Mouse (Mus musculus) left cerebral cortex, adult 11 months (tissue): ENCODE measurements around the gene Dalrd3.

Source experiments
- DNase-seq: peaks from one replicate; pipeline ENCODE4 v3.0.0; 2022; ENCODE audit warnings: low spot score

The Dalrd3 gene

DNA sequence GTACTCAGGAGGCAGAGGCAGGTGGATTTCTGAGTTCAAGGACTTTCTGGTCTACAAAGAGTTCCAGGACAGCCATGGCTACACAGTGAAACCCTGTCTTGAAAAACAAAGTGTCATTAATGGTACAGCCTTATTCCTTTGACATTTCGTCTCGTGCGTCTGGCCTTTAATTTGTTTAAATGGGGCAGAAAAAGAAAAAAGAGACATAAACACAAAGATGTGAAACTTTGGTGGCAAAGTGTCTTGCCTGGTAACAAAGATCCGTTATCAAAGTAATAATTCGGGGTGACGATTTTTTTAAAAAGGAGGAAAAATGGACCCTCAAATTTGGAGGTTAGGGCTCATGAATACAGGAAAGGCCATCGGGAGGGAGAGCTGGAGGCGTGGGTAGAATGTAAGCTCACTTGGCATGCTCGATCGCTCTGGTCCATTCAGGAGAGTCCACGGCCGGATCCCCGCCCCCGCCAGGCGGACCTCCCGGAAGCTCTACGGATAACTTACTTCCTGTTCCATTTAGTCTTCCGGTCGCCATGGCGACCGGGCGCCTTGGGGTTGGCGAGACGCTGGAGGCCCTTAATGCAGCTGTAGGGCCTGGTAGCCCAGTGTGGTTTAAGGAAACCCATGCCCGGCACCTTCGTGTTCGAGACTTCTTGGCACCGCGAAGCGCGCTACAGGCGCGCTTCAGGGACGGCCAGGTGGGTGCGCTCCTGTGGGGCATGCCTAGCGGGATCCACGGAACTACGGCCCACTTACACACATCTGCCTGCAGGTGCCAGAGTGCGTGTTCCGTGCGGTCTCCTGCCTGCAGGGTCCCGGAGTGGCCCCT lies at the start of gene Dalrd3:
Gene Dalrd3 (plus strand): TSS at position 506 of the 826 bp plus-strand sequence.
- DNase-seq: peak; percentile 89

DNA sequence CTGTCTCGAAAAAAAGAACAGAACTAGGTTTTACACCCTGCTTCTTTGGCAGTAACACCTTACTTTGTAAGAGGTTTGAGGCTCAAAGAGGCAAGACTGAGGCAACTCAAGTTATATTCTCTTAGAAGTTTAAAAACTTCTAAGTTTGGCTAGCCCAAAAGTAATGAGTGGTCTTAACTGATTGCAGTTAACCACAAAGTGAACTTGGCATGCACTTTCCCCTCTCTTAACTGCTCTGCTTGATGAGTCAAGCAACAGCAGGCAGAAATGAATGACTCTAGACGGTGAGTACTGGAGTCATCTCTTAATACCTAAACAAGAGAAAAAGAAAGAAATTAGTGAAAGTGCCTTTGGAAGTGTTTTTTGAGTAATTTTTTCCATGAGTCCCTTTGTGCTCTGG lies 48.1 kb upstream of the Dalrd3 start:
- no peak for DNase-seq

DNA sequence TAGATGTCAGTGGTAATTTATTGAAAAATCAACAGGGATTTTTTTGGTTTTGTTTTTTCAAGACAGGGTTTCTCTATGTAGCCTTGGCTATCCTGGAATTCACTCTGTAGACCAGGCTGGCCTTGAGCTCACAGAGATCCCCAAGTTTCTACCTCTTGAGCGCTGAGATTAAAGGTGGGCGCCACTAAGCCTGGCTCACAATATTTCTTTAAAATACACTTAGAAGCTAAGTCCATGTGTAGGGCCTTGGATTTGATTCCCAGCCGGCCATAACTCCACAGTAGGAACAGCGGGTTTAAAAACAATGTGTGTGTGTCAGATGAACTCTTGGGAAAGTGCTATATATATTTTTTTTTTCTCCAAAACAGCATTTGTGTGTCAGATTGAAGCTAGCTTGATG lies 46.3 kb upstream of the Dalrd3 start:
- DNase-seq: no peak

DNA sequence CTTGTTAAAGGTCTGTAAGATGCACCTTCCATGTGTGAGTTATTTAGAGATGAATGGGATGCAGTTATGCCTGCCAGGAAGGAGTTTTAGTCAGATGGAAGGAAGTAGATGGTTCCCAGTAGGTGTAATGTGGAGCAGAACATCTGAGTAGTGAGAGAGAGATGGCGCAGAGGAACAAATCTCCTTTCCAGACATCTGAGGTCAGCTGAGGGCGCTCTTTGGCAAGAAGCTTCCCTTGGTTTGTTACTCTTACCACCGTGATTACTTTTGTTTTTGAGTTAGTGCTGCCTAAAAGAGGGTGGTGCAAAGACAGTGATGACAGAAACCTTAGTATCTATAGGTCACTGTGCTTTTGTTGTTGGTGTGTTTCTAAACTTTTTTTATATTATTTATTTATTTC lies 44.3 kb upstream of the Dalrd3 start:
- DNase-seq: no peak

DNA sequence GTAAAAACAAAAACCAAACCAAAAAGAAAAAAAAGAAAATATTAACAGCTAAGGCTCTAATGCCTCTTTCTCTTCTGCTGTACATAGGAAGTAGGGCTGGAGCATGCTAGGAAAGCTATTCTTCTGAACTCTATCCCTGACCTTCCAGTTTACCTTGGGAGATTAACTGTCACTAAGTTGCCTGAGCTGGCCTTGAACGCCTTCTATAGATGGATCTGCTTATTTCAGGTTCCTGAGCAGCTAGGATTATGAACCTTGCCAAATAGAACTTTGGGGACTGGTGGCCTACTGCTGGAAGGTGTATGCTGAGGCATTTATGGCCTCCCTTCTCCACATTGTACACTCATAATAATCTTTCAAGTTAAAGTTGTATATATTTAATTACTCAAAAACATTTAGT lies 38.7 kb upstream of the Dalrd3 start:
- DNase-seq: no peak

DNA sequence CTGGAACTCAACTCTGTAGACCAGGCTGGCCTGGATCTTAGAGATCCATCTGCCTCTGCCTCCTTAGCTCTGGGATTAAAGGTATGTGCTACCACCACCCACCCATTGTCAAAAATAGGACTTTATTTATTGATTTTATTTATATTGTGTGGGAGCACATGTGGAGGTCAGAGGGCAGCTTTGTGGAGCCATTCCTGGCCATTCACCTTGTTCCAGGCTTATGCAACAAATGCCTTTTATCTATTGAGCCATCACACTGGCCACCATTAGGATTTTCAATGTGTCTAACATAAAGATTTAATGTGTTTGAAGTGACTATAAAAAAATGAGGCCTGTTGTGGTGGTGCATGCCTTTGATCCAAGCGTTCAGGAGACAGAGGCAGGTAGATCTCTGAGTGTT lies 38.2 kb upstream of the Dalrd3 start:
- DNase-seq: no peak

DNA sequence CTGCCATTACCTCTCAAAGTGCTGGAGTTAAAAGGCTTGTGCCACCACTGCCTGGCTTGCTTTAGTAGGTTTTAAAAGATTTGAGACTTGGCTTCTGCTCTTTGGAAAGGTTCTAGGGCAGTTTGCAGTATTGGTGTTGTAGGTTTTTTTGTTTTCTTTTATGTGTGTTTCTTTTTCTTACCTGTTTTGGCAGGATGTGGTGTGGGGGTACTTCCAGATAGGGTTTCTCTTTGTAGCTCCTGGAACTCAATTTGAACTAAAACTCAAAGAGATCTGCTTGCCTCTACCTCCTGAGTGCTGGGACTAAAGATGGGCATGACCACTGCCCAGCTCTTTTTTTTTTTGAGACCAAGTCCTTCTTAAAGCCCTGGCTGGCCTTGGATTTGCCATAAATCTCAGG lies 28.8 kb upstream of the Dalrd3 start:
- DNase-seq: no peak

DNA sequence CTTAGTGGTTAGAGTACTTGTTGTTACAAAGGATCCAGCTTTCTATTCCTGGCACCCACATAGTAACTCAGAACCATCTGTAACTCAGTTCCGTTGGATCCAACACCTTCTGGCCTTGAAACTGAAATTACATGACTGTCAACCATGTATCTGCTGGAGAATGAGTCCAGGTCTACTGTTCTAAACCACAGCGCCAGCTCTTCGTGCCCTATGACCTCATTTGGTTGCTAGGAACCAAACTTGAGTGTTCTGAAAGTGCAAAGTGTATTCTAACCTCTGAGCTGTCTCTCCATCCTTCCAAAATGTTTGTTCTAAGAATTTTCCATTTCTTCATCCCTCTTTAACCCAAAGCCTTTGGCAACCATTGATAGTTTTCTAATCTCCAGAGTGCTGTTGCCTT lies 23.7 kb upstream of the Dalrd3 start:
- no peak for DNase-seq

DNA sequence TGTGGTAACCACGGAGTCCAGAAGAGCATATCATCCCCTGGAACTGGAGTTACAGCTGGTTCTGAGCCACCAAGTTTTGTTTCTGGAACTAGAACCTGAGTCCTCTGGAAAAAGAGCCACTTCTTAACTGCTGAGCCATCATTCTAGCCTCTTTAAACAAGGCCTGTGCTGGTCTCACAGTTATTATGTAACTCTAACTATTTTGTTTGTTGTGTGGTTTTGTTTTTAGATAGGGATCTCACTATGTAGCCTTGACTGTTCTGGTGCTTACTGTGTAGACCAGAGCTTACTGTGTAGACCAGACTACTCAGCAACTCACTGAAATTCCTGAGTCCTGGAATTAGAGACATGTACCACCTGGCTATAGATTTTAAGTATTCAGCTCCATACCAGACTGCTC lies 22.8 kb upstream of the Dalrd3 start:
- no peak for DNase-seq

DNA sequence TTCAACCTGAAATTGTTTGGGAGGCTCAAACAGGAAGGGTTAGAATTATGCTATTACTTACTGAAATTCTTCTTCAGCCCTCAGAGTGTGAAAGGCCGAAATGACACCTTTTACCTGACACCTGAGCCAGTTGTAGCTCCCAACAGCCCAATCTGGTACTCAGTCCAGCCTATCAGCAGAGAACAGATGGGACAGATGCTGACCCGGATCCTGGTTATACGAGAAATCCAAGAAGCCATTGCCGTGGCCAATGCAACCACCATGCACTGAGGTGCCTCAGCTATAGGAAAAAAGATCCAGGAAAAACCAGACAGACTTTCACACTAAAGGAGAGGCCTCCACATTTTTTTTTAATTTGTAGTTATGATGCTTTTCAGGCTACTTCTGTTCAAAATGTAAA lies 10.5 kb upstream of the Dalrd3 start:
- DNase-seq: no peak

DNA sequence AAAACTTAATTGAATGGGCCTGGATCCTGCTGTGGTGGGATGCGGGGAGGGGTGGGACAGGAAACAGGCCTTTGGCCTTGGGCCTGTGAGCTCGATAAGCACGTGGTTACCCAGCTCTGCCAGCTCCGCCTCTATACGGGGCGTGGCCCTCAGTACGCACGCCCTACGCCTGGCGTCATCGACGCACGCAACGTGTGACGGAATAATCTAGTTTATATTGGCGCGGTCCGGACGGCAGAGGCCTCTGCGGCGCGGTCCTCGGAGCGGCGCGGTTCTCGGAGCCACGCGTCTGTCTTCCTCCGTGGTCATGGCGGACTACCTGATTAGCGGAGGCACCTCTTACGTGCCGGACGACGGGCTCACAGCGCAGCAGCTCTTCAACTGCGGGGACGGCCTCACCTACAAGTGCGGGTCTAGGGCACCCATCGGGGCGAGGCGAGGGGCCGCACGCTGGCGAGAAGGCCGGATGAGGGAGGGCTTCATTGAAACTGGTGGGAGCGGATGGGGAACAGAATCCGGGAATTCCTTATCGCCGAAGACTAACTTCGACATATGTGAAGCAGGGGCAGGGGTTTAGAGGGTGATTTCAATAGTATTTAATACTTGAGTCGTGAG lies 9.4 kb upstream of the Dalrd3 start, which contains the start of gene Impdh2:
Gene Impdh2 (plus strand): TSS at position 60 of the 615 bp plus-strand sequence.
- DNase-seq: peak; percentile 92

DNA sequence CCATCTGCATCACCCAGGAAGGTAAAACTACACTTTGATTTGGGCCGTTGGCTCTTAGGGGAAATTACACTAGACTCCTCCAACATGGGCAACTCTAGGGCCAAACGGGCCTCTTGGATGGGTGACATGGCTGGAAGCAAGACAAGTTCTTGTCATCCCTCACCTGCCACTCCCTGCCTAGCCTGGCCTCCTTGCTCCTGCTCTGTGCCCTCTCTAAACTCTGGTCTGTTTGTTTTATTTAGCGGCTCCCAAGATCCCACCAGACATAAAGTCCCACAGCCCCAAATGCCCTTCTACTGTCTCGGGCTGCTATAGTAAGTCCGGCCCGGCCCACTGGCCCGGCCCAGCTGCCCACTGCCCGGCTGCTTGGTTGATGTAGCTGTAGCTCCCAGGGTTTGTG lies 6.0 kb upstream of the Dalrd3 start:
- no peak for DNase-seq

DNA sequence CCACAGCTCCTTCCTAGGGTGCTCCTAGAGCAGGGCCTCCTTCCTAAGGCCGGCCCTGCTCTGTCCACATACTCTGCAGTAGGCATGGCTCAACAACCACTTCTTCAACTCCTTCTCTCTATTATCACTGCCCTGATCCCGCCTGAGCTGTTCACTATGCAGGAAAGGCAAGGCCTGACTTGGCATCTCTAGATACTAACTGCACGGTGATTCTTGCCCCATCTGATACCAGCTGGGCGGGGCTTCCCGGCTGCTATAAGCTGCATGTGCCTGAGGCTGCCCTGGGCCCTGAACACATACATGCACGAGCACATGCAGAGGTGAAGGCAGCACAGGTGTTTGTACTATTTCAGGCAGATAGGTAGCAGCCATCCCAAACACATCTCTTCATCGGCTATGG lies 5.6 kb upstream of the Dalrd3 start:
- no peak for DNase-seq

DNA sequence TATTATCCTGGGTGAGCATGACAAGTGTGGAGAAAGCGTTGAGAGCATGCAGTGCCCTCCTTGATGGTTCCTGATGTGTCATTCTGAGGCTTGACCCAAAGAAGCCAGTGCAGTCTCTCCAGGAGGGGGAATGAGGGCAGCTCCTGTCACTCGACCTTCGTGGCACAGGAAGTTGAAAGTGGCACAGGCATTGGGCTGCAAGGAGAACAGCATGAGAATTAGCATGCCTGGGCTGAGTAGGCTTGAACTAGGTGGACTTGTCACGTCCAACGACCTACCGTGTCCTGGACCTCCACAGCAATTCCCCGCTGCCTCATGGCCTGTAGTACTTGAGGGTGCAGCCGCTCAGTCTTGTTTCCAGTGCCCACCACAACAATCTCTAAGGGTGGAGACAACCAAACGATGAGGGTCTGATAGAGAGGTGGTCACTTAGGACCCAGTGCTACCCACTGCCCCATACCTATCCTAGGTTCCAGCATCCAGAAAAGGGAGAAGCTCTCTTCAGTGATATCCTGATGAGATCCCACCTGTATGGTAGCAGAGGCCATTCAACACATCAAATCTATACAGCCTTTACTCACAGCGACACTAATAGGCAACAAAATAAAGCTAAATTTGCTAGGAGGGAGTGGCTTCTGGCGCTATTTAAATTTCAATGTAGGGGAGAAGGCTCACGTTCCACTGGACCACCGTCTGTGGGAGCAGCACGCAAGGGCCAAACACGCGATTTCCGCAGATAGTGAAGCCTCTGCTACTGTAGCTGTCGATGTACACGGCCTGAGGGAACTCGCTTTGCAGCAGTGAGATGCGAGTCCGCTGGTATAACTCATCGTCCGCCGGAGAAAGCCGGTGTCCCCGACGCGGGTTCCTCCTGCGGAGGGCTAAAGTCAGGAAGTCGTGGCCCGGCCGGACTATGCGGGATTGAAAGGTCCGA lies 3.5 kb upstream of the Dalrd3 start:
- DNase-seq: no peak

DNA sequence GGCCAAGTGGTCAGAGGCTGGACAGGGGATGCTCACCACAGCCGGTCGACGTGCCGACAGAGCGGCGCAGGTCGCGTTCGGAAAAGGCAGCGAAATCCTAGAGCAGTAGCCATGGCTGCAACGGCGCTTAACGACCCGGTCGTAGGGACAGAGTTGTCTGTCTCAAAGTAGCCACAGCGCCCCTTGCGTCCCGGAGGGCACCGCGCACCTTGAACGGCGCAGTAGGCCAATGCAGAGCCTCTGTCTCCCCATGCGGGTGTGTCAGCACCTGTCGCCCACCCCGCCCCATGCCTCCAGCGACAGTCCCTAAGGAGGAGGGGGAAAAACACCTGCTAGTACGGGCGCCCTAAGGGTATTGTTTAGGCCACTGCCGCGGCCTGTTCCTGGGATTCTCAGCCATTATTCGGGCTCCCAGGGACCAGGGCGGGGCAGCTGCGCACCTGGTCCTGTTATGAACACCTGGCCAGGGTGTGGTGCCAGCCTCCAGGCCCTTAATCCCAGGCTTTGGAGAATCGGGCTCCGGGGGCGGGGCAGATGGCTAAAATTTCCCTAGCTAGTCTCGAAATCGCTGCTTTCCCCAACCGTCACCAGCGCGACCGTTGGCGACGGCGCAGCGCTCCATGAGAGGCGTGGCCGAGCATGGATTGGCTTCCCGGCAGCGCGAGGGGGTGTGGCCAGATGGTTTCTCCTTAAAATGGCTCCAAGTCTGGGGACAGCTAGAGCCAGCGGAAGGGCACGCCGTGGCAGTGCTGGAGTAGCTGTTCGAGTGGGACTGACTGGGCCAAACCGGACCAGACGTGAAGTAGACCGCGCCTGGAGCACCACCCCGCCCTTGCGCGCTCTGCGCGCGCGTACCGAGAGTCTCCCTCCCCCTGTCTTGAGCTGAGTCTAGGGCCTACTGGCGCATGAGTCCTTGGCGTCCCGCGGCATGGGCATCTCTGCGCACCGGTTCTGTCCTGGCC lies 2.6 kb upstream of the Dalrd3 start, which contains the start of gene Ndufaf3:
Gene Ndufaf3 (minus strand): TSS at position 620 of the 962 bp plus-strand sequence.
- peak; percentile 93 for DNase-seq

DNA sequence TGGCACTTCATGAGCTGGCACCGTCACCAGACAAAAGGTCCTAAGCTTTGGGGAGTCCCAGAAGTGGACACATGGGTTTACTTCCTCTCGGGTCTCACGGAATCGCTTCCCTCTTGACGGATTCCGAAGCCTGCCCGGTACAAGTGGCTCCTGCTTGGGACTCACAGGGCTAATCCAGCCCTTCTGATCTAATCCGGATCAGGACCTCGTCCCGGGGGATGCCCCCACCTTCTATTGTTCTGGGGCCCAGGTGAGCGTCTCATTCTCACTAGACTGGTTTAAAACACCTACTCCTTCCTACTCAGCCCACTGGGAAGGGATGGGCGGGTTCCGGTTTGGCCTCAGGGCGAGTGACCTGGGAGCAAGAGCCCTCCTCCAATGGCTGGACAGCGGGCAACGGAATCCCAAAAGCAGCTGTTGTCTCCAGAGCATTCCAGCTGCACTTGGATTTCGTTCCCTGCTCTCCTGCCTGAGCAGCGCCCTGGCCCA lies 1.7 kb upstream of the Dalrd3 start:
- DNase-seq: no peak

DNA sequence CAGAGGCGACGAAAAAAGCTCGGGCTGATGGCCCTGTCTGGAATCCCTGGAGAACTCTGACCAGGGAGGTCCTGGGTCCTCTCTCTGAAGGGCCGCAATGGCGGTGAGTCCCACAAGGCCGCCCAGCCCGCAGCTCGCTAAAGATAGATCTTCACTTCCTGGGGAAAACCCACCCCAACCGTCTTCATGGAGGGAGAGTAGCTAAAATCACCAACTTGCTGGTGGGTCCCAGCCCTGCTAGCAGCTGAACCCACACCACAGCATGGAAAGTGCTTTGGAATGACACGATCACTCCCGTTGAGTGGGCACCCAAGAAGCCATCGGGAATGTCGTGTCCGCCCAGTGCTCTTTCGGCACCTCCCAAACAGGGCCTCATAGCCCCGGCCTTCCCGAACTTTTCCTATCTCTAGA lies 1.2 kb upstream of the Dalrd3 start:
- no peak for DNase-seq

DNA sequence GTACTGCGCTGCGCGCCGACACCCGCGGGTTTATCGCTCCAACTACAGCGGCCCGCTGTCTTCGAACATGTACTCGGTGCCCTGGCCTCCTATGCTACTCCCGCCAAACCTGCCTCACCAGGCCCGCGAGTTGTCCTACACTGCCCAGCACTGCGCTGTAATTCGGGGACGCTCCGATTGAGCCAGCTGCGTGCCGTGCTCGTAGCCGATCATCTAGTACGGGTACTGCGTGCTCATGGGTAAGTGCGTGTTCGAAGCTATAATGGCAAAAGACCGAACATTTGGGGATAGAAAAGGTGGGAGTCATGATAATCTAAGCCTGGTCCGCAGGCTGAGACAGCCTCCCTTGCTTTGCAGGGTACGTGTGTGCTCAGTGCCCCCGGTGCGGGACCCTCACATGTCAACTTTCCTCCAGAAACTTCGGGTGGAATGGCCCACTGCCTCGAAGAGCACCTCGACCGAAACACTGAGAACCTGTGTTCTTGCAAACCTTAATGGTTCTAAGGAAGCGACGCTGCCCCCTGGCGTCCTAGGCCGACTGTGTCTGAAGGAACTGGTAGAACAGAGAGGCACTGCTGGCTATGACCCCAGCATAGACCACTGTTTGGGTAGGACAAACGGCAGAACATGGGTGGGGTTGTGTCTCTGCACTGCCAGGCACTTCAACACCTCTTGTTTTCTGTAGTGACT lies 666 bp downstream of the Dalrd3 start:
- no peak for DNase-seq

DNA sequence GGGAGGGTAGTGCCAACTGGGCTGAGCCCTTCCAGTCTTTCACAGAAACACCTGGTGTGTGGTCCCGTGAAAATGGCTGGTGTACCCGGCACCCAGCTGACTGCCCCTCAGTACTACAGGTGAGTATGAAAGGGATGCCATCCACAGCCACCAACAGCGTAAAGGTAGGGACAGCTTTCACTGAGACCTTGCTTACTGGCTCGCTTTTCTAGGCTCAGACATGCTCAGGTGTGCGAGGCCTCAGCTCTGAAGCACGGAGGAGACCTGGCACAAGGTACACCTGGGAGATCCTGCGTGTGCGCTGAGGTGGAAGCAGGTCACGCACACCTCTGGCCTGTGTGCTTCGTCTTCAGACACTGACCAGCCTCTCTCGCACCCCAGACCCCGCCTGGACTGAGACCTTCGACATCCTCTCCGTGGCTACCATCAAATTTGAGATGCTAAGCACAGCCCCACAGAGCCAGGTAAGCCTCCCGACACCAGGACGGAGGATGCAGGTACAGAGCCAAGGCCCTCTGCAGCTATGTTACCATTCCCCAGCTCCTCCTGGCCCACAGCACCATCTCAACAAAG lies 1.8 kb downstream of the Dalrd3 start:
- DNase-seq: no peak

DNA sequence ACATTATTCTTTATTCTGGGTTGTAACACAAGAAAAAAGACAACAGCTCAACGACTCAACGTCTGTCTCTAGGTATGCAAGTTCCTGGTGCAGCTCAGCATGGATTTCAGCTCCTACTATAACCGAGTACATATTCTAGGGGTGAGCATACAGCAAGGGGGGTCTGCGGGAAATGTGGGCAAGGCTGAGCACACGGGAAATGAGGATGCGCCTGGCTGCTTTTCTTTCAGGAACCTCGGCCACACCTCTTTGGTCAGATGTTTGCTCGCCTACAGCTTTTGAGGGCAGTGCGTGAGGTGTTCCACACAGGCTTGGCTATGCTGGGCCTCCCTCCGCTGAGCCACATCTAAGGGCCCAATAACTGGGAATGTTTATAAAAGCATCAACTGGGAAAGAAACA lies 2.6 kb downstream of the Dalrd3 start:
- no peak for DNase-seq
